Mouse (Mus musculus): ENCODE data around the gene Rictor. TPM values are rescaled to one million over a fixed set of nuclear protein-coding genes. Genes with fewer than 3 reads are reported as not detected.

Rictor gene
- total and polyA plus RNA-seq, 2 experiments from 2014 or later, result 32.1 to 36.8 TPM

GRCm38 (mm10) chr15:6702164-6702563, 6.0 kb upstream of the Rictor start:
- H3K27me3 ChIP-seq (ENCODE audit: insufficient read depth, low read length), result no peaks in the 10 kb centered on the region
- ATAC-seq (ENCODE audit: low FRiP score) (no peak), DNase-seq (ENCODE audit: low spot score) (no peak)
- 66% methylated on average over 2 of the region's 2 CpGs for WGBS
- H3K27ac ChIP-seq (ENCODE audit: low read depth, low read length), result no peak overlapping the region
- H3K4me1 ChIP-seq (ENCODE audit: insufficient read depth, low read length), result no peaks in the 10 kb centered on the region
- no peak overlapping the region for H3K9ac ChIP-seq (replicated peaks; ENCODE audit: low read length, poor library complexity, severe bottlenecking)
- TF ChIP-seq CTCF (IDR thresholded peaks at IDR 0.05), result peak; percentile 30
- no peak overlapping the region for H3K4me2 ChIP-seq (ENCODE audit: low read depth, low read length, poor library complexity, severe bottlenecking)
- H3K36me3 ChIP-seq (ENCODE audit: insufficient read depth, low read length), result no peaks in the 10 kb centered on the region
- no peak overlapping the region for H3K4me3 ChIP-seq (ENCODE audit: low read depth, low read length)
- no peaks in the 10 kb centered on the region for H3K9me3 ChIP-seq (ENCODE audit: low read length)

- H3K36me3 ChIP-seq (ENCODE audit: insufficient read depth, low read length), result no peaks in the 10 kb centered on the region
- H3K9ac ChIP-seq (replicated peaks; ENCODE audit: low read length, poor library complexity, severe bottlenecking), result no peak overlapping the region
- H3K4me3 ChIP-seq (ENCODE audit: low read depth, low read length), result no peak overlapping the region
- no peak for TF ChIP-seq CTCF (IDR thresholded peaks at IDR 0.05)
- no peaks in the 10 kb centered on the region for H3K9me3 ChIP-seq (ENCODE audit: low read length)
- no peak overlapping the region for H3K4me2 ChIP-seq (ENCODE audit: low read depth, low read length, poor library complexity, severe bottlenecking)
- 0 out of 2 replicates have a peak, but pooled peaks cover 2% of the 10 kb centered on the region for H3K4me1 ChIP-seq (ENCODE audit: insufficient read depth, low read length)
- 71% methylated on average over 7 of the region's 7 CpGs for WGBS
- ATAC-seq (ENCODE audit: low FRiP score) (no peak), DNase-seq (ENCODE audit: low spot score) (no peak)
- no peaks in the 10 kb centered on the region for H3K27me3 ChIP-seq (ENCODE audit: insufficient read depth, low read length)
- H3K27ac ChIP-seq (ENCODE audit: low read depth, low read length), result no peak overlapping the region
Observed at GRCm38 (mm10) chr15:6705351-6705901, 2.8 kb upstream of the Rictor start.

GRCm38 (mm10) chr15:6707551-6707935, 636 bp upstream of the Rictor start:
- H3K9ac ChIP-seq (replicated peaks; ENCODE audit: low read length, poor library complexity, severe bottlenecking), result peak overlapping the region; percentile 91
- under 1% methylated on average over 43 of the region's 43 CpGs for WGBS
- peak overlapping the region; percentile 90 for H3K27ac ChIP-seq (ENCODE audit: low read depth, low read length)
- ATAC-seq (ENCODE audit: low FRiP score), result peak; percentile 60
- H3K36me3 ChIP-seq (ENCODE audit: insufficient read depth, low read length), result no peaks in the 10 kb centered on the region
- H3K4me2 ChIP-seq (ENCODE audit: low read depth, low read length, poor library complexity, severe bottlenecking), result peak overlapping the region; percentile 97
- 0 out of 2 replicates have a peak, but pooled peaks cover 3% of the 10 kb centered on the region for H3K4me1 ChIP-seq (ENCODE audit: insufficient read depth, low read length)
- H3K9me3 ChIP-seq (ENCODE audit: low read length), result no peaks in the 10 kb centered on the region
- H3K27me3 ChIP-seq (ENCODE audit: insufficient read depth, low read length), result no peaks in the 10 kb centered on the region
- TF ChIP-seq CTCF (IDR thresholded peaks at IDR 0.05), result no peak
- DNase-seq (ENCODE audit: low spot score), result peak; percentile 72
- peak overlapping the region; percentile 86 for H3K4me3 ChIP-seq (ENCODE audit: low read depth, low read length)

GRCm38 (mm10) chr15:6708526-6709441, 605 bp downstream of the Rictor start:
- no peak for TF ChIP-seq CTCF (IDR thresholded peaks at IDR 0.05)
- DNase-seq (ENCODE audit: low spot score), result peak; percentile 17
- peak; percentile 74 for ATAC-seq (ENCODE audit: low FRiP score)
- Histone ChIP-seq H3K36me3 (ENCODE audit: insufficient read depth, low read length) (no peaks in the 10 kb centered on the region), H3K9ac (replicated peaks; ENCODE audit: low read length, poor library complexity, severe bottlenecking) (peak overlapping the region; percentile 91), H3K4me3 (ENCODE audit: low read depth, low read length) (peak overlapping the region; percentile 86), H3K9me3 (ENCODE audit: low read length) (no peaks in the 10 kb centered on the region), H3K4me2 (ENCODE audit: low read depth, low read length, poor library complexity, severe bottlenecking) (peak overlapping the region; percentile 97), H3K4me1 (ENCODE audit: insufficient read depth, low read length) (0 out of 2 replicates have a peak, but pooled peaks cover 6% of the 10 kb centered on the region), H3K27ac (ENCODE audit: low read depth, low read length) (peak overlapping the region; percentile 90), H3K27me3 (ENCODE audit: insufficient read depth, low read length) (no peaks in the 10 kb centered on the region)
- under 1% methylated on average over 64 of the region's 89 CpGs for WGBS

DNA sequence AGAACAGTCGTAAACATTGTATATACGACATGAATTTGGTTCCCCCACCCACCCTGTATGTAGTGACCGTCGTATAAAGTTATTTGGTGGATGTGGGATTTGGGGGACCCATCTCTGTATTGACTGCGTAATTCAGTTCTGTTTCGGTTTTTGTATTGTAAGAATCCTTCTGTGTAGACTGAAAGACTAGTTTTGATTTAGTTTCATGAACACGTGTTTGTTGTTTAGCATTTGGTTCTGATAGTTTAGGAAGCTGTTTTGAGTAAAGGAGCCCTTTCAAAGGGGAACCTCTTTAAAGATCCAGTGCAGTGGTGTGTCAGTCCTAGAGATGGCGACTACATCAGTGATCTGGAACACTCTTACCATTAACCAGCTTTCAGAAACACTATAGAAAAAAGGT, 1.4 kb downstream of the Rictor start:
- no peak for TF ChIP-seq CTCF (IDR thresholded peaks at IDR 0.05)
- Histone ChIP-seq H3K4me2 (ENCODE audit: low read depth, low read length, poor library complexity, severe bottlenecking) (peak overlapping the region; percentile 97), H3K27ac (ENCODE audit: low read depth, low read length) (no peak overlapping the region), H3K9ac (replicated peaks; ENCODE audit: low read length, poor library complexity, severe bottlenecking) (peak overlapping the region; percentile 91; the same call in 1 of the 2 replicates), H3K36me3 (ENCODE audit: insufficient read depth, low read length) (no peaks in the 10 kb centered on the region), H3K4me3 (ENCODE audit: low read depth, low read length) (peak overlapping the region; percentile 86), H3K27me3 (ENCODE audit: insufficient read depth, low read length) (no peaks in the 10 kb centered on the region), H3K4me1 (ENCODE audit: insufficient read depth, low read length) (0 out of 2 replicates have a peak, but pooled peaks cover 6% of the 10 kb centered on the region), H3K9me3 (ENCODE audit: low read length) (no peaks in the 10 kb centered on the region)
- DNase-seq (ENCODE audit: low spot score) (no peak), ATAC-seq (ENCODE audit: low FRiP score) (no peak)
- WGBS, result 13% methylated on average over 8 of the region's 8 CpGs

DNA sequence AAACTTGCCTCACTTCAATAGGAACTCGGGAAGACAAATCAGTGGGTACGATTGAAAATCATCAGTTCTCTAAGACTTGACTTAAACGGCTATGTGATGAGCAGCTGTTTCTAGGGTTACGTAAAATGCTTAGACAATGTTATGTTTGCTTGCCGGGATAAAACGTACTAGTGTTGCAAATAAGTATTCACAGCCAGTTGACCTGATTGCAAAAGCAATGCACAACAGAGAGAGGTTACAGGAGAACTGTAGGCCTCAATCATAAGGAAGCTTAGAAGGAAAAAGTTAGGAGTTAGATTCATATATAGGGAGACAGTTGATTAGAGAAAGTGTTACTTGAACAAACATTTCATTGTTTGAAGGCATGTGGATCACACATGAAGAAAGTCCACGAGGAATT, 2.2 kb downstream of the Rictor start:
- ATAC-seq (ENCODE audit: low FRiP score) (no peak), DNase-seq (ENCODE audit: low spot score) (no peak)
- Histone ChIP-seq H3K9me3 (ENCODE audit: low read length) (no peaks in the 10 kb centered on the region), H3K27ac (ENCODE audit: low read depth, low read length) (no peak overlapping the region), H3K4me2 (ENCODE audit: low read depth, low read length, poor library complexity, severe bottlenecking) (no peak overlapping the region), H3K9ac (replicated peaks; ENCODE audit: low read length, poor library complexity, severe bottlenecking) (no peak overlapping the region), H3K36me3 (ENCODE audit: insufficient read depth, low read length) (no peaks in the 10 kb centered on the region), H3K4me3 (ENCODE audit: low read depth, low read length) (peak overlapping the region; percentile 3; the same call in 1 of the 2 replicates), H3K4me1 (ENCODE audit: insufficient read depth, low read length) (0 out of 2 replicates have a peak, but pooled peaks cover 6% of the 10 kb centered on the region), H3K27me3 (ENCODE audit: insufficient read depth, low read length) (no peaks in the 10 kb centered on the region)
- WGBS, result 78% methylated on average over 7 of the region's 7 CpGs
- TF ChIP-seq CTCF (IDR thresholded peaks at IDR 0.05), result no peak

Data from midbrain, postnatal 0 days (tissue).